Mouse (Mus musculus): ENCODE measurements around the gene Isg20l2. TPM values are rescaled to one million over a fixed set of nuclear protein-coding genes. Genes with fewer than 3 reads are reported as not detected.

Isg20l2 gene
- polyA plus RNA-seq, 1 experiment from 2014 or later: 21.0 TPM

GRCm38 (mm10) chr3:87960586-87961191, 30.6 kb downstream of the Isg20l2 start:
- Histone ChIP-seq H3K4me1 (replicated peaks) (peaks cover 9% of the 10 kb centered on the region), H3K27me3 (peaks cover 58% of the 10 kb centered on the region), H3K27ac (replicated peaks) (no peak overlapping the region), H3K36me3 (replicated peaks) (no peaks in the 10 kb centered on the region), H3K9me3 (replicated peaks) (no peaks in the 10 kb centered on the region), H3K4me2 (peak overlapping the region; percentile 68), H3K4me3 (replicated peaks) (peak overlapping the region; percentile 43), H3K9ac (peak overlapping the region; percentile 27)
- under 1% methylated on average over 27 of the region's 27 CpGs for WGBS (ENCODE audit: insufficient replicate concordance)
- peak; percentile 83 for ATAC-seq (ENCODE audit: insufficient read depth)

- Histone ChIP-seq H3K36me3 (replicated peaks) (no peaks in the 10 kb centered on the region), H3K4me2 (peak overlapping the region; percentile 50), H3K27me3 (peaks cover 76% of the 10 kb centered on the region), H3K9me3 (replicated peaks) (no peaks in the 10 kb centered on the region), H3K9ac (no peak overlapping the region), H3K4me1 (replicated peaks) (peaks cover 15% of the 10 kb centered on the region), H3K27ac (replicated peaks) (no peak overlapping the region), H3K4me3 (replicated peaks) (peak overlapping the region; percentile 41)
- 3% methylated on average over 21 of the region's 21 CpGs for WGBS (ENCODE audit: insufficient replicate concordance)
- ATAC-seq (ENCODE audit: insufficient read depth): no peak
Observed at GRCm38 (mm10) chr3:87970184-87970938, 40.2 kb downstream of the Isg20l2 start.

GRCm38 (mm10) chr3:87970939-87971488, 40.9 kb downstream of the Isg20l2 start, which contains the start of gene Nes:
Gene Nes (plus strand): TSS chr3:87971078.
- Histone ChIP-seq H3K36me3 (replicated peaks) (no peaks in the 10 kb centered on the region), H3K4me1 (replicated peaks) (peaks cover 15% of the 10 kb centered on the region), H3K4me3 (replicated peaks) (peak within 1 kb of the TSS; percentile 41), H3K9me3 (replicated peaks) (no peaks in the 10 kb centered on the region), H3K4me2 (peak within 1 kb of the TSS; percentile 50), H3K27me3 (peaks cover 82% of the 10 kb centered on the region), H3K27ac (replicated peaks) (no peak within 1 kb of the TSS), H3K9ac (0 out of 2 replicates have a peak within 1 kb of the TSS, but pooled peaks have one; percentile 1)
- 1% methylated on average over 44 of the region's 44 CpGs for WGBS (ENCODE audit: insufficient replicate concordance)
- no peak for ATAC-seq (ENCODE audit: insufficient read depth)

- peak overlapping the region; percentile 50 for H3K4me2 ChIP-seq
- WGBS (ENCODE audit: insufficient replicate concordance): 1% methylated on average over 60 of the region's 60 CpGs
- 0 out of 2 replicates have a peak overlapping the region, but pooled peaks have one; percentile 1 for H3K9ac ChIP-seq
- H3K27ac ChIP-seq (replicated peaks): no peak overlapping the region
- H3K27me3 ChIP-seq: peaks cover 88% of the 10 kb centered on the region
- H3K4me3 ChIP-seq (replicated peaks): peak overlapping the region; percentile 41
- H3K9me3 ChIP-seq (replicated peaks): no peaks in the 10 kb centered on the region
- ATAC-seq (ENCODE audit: insufficient read depth): no peak
- H3K36me3 ChIP-seq (replicated peaks): no peaks in the 10 kb centered on the region
- H3K4me1 ChIP-seq (replicated peaks): peaks cover 15% of the 10 kb centered on the region
Observed at GRCm38 (mm10) chr3:87971489-87972202, 41.5 kb downstream of the Isg20l2 start.

- peaks cover 94% of the 10 kb centered on the region for H3K27me3 ChIP-seq
- ATAC-seq (ENCODE audit: insufficient read depth): no peak
- peak overlapping the region; percentile 41 for H3K4me3 ChIP-seq (replicated peaks)
- H3K36me3 ChIP-seq (replicated peaks): no peaks in the 10 kb centered on the region
- 38% methylated on average over 8 of the region's 8 CpGs for WGBS (ENCODE audit: insufficient replicate concordance)
- peak overlapping the region; percentile 50 for H3K4me2 ChIP-seq
- no peaks in the 10 kb centered on the region for H3K9me3 ChIP-seq (replicated peaks)
- no peak overlapping the region for H3K27ac ChIP-seq (replicated peaks)
- 0 out of 2 replicates have a peak overlapping the region, but pooled peaks have one; percentile 1 for H3K9ac ChIP-seq
- H3K4me1 ChIP-seq (replicated peaks): peaks cover 15% of the 10 kb centered on the region
Observed at GRCm38 (mm10) chr3:87972203-87972664, 42.1 kb downstream of the Isg20l2 start.

GRCm38 (mm10) chr3:87972776-87973175, 42.7 kb downstream of the Isg20l2 start:
- Histone ChIP-seq H3K27me3 (peaks cover 95% of the 10 kb centered on the region), H3K4me1 (replicated peaks) (peaks cover 15% of the 10 kb centered on the region), H3K9ac (no peak overlapping the region), H3K4me2 (peak overlapping the region; percentile 50; the same call in 1 of the 2 replicates), H3K27ac (replicated peaks) (no peak overlapping the region), H3K36me3 (replicated peaks) (no peaks in the 10 kb centered on the region), H3K4me3 (replicated peaks) (peak overlapping the region; percentile 41), H3K9me3 (replicated peaks) (no peaks in the 10 kb centered on the region)
- 23% methylated on average over 5 of the region's 5 CpGs for WGBS (ENCODE audit: insufficient replicate concordance)
- ATAC-seq (ENCODE audit: insufficient read depth): no peak

- 59% methylated on average over 14 of the region's 14 CpGs for WGBS (ENCODE audit: insufficient replicate concordance)
- no peak overlapping the region for H3K27ac ChIP-seq (replicated peaks)
- no peak for ATAC-seq (ENCODE audit: insufficient read depth)
- peak overlapping the region; percentile 2; the same call in 1 of the 2 replicates for H3K4me2 ChIP-seq
- no peak overlapping the region for H3K4me3 ChIP-seq (replicated peaks)
- H3K36me3 ChIP-seq (replicated peaks): no peaks in the 10 kb centered on the region
- H3K9me3 ChIP-seq (replicated peaks): no peaks in the 10 kb centered on the region
- no peak overlapping the region for H3K9ac ChIP-seq
- peaks cover 94% of the 10 kb centered on the region for H3K27me3 ChIP-seq
- peaks cover 15% of the 10 kb centered on the region for H3K4me1 ChIP-seq (replicated peaks)
Observed at GRCm38 (mm10) chr3:87973593-87974380, 43.7 kb downstream of the Isg20l2 start.

- 54% methylated on average over 12 of the region's 12 CpGs for WGBS (ENCODE audit: insufficient replicate concordance)
- Histone ChIP-seq H3K4me3 (replicated peaks) (no peak overlapping the region), H3K27me3 (peaks cover 92% of the 10 kb centered on the region), H3K9ac (no peak overlapping the region), H3K4me2 (no peak overlapping the region), H3K4me1 (replicated peaks) (peaks cover 15% of the 10 kb centered on the region), H3K27ac (replicated peaks) (no peak overlapping the region), H3K36me3 (replicated peaks) (no peaks in the 10 kb centered on the region), H3K9me3 (replicated peaks) (no peaks in the 10 kb centered on the region)
- no peak for ATAC-seq (ENCODE audit: insufficient read depth)
Observed at GRCm38 (mm10) chr3:87974381-87974987, 44.4 kb downstream of the Isg20l2 start.

GRCm38 (mm10) chr3:87979493-87979892, 49.4 kb downstream of the Isg20l2 start:
- 71% methylated on average over 5 of the region's 5 CpGs for WGBS (ENCODE audit: insufficient replicate concordance)
- H3K9me3 ChIP-seq (replicated peaks): no peaks in the 10 kb centered on the region
- no peak overlapping the region for H3K27ac ChIP-seq (replicated peaks)
- no peak overlapping the region for H3K4me2 ChIP-seq
- H3K9ac ChIP-seq: no peak overlapping the region
- ATAC-seq (ENCODE audit: insufficient read depth): no peak
- H3K4me3 ChIP-seq (replicated peaks): no peak overlapping the region
- no peaks in the 10 kb centered on the region for H3K36me3 ChIP-seq (replicated peaks)
- H3K27me3 ChIP-seq: peaks cover 50% of the 10 kb centered on the region
- peaks cover 25% of the 10 kb centered on the region for H3K4me1 ChIP-seq (replicated peaks)

GRCm38 (mm10) chr3:87980085-87980484, 50.0 kb downstream of the Isg20l2 start:
- no peaks in the 10 kb centered on the region for H3K36me3 ChIP-seq (replicated peaks)
- peaks cover 25% of the 10 kb centered on the region for H3K4me1 ChIP-seq (replicated peaks)
- H3K27me3 ChIP-seq: peaks cover 48% of the 10 kb centered on the region
- H3K27ac ChIP-seq (replicated peaks): no peak overlapping the region
- WGBS (ENCODE audit: insufficient replicate concordance): 44% methylated on average over 3 of the region's 3 CpGs
- H3K9ac ChIP-seq: no peak overlapping the region
- ATAC-seq (ENCODE audit: insufficient read depth): no peak
- no peak overlapping the region for H3K4me3 ChIP-seq (replicated peaks)
- H3K9me3 ChIP-seq (replicated peaks): no peaks in the 10 kb centered on the region
- H3K4me2 ChIP-seq: no peak overlapping the region

All from liver, embryonic 15.5 days (tissue).